Mouse (Mus musculus) G1E (cell line): ENCODE data around the gene Ring1.

ENCODE experiments used
- CTCF ChIP-seq: IDR thresholded peaks from 2 replicates; pipeline ENCODE4 v1.5.1; 2012; ENCODE audit warnings: low read depth, low read length, inconsistent platforms, mixed read lengths
- POLR2AphosphoS5 ChIP-seq: IDR thresholded peaks from 2 replicates; pipeline ENCODE4 v1.6.1; 2012; ENCODE audit warnings: low read depth, low read length, inconsistent platforms; ENCODE audit not compliant: insufficient replicate concordance

DNA sequence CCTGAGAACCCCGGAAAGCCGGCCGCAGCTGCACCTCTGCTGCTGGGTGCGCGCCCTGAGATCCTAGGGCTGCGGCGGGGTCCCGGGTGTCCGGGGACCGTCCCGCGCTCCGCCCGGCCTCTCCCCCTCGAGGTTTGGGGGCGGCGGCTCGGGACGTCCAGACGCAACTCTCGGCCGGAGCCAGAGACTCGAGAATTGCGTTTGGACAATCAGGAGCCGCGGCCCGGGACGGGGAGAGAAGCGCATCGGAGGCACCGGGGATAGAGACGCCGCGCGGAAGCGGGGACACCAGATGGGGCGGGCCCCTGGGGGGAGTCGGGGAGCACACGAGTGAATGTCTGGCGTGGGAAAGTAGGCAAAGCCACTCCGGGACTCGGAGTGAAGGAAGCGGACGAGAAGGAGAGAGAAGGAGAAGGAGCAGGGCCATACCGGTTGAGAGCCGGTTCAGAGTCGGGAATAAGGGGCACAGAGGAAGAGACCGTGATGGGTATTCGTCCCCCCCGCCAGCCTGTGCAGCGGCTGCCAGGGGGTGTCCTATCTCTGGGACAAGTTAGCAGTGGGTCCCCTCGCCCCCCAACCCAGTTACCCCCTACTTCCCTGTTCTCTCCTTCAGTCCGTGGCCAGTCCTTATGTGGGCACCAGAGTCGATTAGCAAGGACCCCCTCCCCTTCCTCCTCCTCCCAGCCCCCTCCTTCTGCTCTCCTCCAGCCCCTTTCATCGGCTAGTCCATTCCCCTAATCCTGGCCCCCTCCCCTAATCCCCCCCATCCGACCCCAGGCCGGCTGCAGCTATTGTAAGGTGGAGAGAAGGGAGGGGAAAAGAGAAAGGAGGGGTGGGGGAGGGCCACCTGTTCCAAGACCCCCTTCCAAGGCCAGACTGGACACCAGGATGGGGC, 628 bp upstream of the Ring1 start:
- TF ChIP-seq CTCF (no peak), POLR2AphosphoS5 (no peak)
